Mouse (Mus musculus): ENCODE measurements around the gene Fam234b.

GRCm38 (mm10) chr6:135168471-135168870 is 29.3 kb upstream of the Fam234b start:
- no peak for TF ChIP-seq GATA1 (IDR thresholded peaks at IDR 0.05; ENCODE audit: borderline replicate concordance, low read length)
- no peak for TF ChIP-seq FLI1 (IDR thresholded peaks at IDR 0.05; ENCODE audit: low read length)
